Mouse (Mus musculus): ENCODE measurements around the gene Vmn1r166. TPM values are rescaled to one million over a fixed set of nuclear protein-coding genes. Genes with fewer than 3 reads are reported as not detected.
"Not testable (repeated sequence)": the region's sequence is repeated elsewhere in the genome, so short reads cannot be mapped to it uniquely, and the experiment has no call there.

The Vmn1r166 gene
- not detected in 2 replicates for polyA plus RNA-seq (2016; fragmentation: Nextera tagmentation; extraction: Ambion mirVana)

DNA sequence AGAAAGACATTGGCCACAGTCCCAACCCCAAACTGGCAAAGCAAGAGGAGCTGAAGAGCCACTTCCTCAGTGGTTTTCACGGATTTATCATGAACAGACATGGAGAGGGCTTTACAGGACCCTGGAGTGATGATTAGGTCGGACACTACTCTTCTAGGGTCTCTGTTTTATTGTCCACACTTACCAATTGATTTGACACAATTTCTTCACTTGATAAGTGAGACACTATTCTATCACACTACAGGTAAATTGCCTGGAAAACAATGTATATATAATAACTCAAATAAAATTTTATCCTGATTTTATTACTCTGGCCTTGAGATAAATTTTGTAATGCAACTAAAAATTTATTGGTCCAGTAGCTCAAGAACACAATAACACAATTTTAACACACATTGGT lies at the start of gene Vmn1r166:
Gene Vmn1r166, minus strand, starts transcription at position 101 of the 400 bp plus-strand sequence.
- not testable (repeated sequence) for H3K27me3 ChIP-seq (ENCODE audit: poor library complexity, severe bottlenecking); DNase-seq (ENCODE audit: extremely low spot score, low spot score); H3K36me3 ChIP-seq (replicated peaks); H3K4me1 ChIP-seq; H3K9me3 ChIP-seq; H3K27ac ChIP-seq; H3K4me3 ChIP-seq
- WGBS = no CpG with 5 or more reads among the region's 2 CpGs

DNA sequence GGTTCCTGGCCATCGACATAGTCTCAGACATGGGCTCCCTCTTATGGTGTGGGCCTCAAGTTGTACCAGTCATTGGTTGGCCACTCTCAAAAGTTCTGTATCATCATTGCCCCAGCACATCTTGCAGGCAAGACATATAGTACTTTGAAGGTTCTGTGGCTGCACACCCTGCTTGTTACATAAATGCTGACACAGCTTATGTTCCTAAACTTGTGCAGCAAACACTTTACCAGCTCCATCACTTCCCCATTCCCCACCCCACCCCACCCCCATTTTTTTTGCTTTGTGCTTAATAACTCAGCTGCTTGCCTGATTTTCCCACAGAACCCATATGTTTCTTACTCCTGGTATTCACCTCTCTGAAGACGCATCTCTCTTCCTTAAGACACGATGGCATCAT lies 49.4 kb upstream of the Vmn1r166 start, which contains the start of gene Nlrp4e:
Gene Nlrp4e, plus strand, starts transcription at position 301 of the 400 bp plus-strand sequence.
- whole genome bisulfite sequencing = 87% methylated on average over 3 of the region's 3 CpGs
- H3K9me3 ChIP-seq = peaks cover 37% of the 10 kb centered on the region
- not testable (repeated sequence) for H3K36me3 ChIP-seq (replicated peaks); H3K27me3 ChIP-seq (ENCODE audit: poor library complexity, severe bottlenecking); H3K27ac ChIP-seq; H3K4me3 ChIP-seq; DNase-seq (ENCODE audit: extremely low spot score, low spot score); H3K4me1 ChIP-seq

DNA sequence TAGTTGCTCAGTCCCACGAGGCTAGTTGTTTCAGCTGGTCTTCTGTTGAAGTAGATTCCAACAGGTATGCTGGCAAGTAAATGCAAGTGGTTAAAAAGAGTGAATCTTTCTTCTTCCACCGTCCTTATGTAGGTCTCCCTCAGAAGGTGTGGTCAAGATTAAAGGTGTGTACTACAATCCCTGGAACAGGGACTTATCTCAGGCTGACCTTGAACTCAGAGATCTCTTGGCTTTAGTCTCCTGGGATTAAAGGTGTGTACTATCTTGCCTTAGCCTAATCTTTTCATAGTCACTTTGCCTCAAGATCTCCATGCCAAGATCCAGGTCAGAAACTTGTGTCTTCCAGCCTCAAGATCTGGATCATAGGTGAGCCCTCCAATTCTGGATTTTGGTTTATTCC lies 27.3 kb upstream of the Vmn1r166 start, which contains the start of gene Gm6902:
Gene Gm6902, minus strand, starts transcription at position 101 of the 400 bp plus-strand sequence.
- H3K27ac ChIP-seq; H3K36me3 ChIP-seq (replicated peaks); H3K4me3 ChIP-seq; H3K4me1 ChIP-seq; H3K27me3 ChIP-seq (ENCODE audit: poor library complexity, severe bottlenecking); DNase-seq (ENCODE audit: extremely low spot score, low spot score); H3K9me3 ChIP-seq: not testable (repeated sequence)
- no CpG with 5 or more reads among the region's 2 CpGs for WGBS

DNA sequence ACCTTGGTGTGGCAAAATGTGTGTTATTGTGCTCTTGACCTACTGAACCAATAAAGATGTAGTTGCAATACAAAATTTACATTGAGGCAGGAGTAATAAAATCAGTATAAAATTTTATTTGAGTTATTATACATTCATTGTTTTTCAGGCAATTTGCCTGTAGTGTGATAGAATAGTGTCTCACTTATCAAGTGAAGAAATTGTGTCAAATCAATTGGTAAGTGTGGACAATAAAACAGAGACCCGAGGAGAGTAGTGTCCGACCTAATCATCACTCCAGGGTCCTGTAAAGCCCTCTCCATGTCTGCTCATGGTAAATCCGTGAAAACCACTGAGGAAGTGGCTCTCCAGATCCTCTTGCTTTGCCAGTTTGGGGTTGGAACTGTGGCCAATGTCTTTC lies 34.5 kb downstream of the Vmn1r166 start, which contains the start of gene Vmn1r165:
Gene Vmn1r165, plus strand, starts transcription at position 301 of the 400 bp plus-strand sequence.
- not testable (repeated sequence) for H3K4me3 ChIP-seq; H3K27ac ChIP-seq; H3K27me3 ChIP-seq (ENCODE audit: poor library complexity, severe bottlenecking); H3K36me3 ChIP-seq (replicated peaks); DNase-seq (ENCODE audit: extremely low spot score, low spot score); H3K9me3 ChIP-seq; H3K4me1 ChIP-seq
- WGBS = no CpG with 5 or more reads among the region's 3 CpGs

Other genes starting within 250 kb of the Vmn1r166 start
- gene Gm4216, start 231.8 kb downstream of the Vmn1r166 start, polyA plus RNA-seq (2016; fragmentation: Nextera tagmentation; extraction: Ambion mirVana) = not detected in 2 replicates
- not detected in 2 replicates for gene Vmn1r163, start 196.1 kb downstream of the Vmn1r166 start, polyA plus RNA-seq (2016; fragmentation: Nextera tagmentation; extraction: Ambion mirVana)
- gene Gm8720, start 184.2 kb downstream of the Vmn1r166 start, polyA plus RNA-seq (2016; fragmentation: Nextera tagmentation; extraction: Ambion mirVana) = not detected in 2 replicates
- not detected in 2 replicates for gene Gm10662, start 107.2 kb downstream of the Vmn1r166 start, polyA plus RNA-seq (2016; fragmentation: Nextera tagmentation; extraction: Ambion mirVana)
- not detected in 2 replicates for gene Vmn1r165, start 34.4 kb downstream of the Vmn1r166 start, polyA plus RNA-seq (2016; fragmentation: Nextera tagmentation; extraction: Ambion mirVana)
- gene Gm6902, start 27.2 kb upstream of the Vmn1r166 start, polyA plus RNA-seq (2016; fragmentation: Nextera tagmentation; extraction: Ambion mirVana) = not detected in 2 replicates
- not detected in 2 replicates for gene Nlrp4e, start 49.5 kb upstream of the Vmn1r166 start, polyA plus RNA-seq (2016; fragmentation: Nextera tagmentation; extraction: Ambion mirVana)
- gene Nlrp5, start 134.2 kb upstream of the Vmn1r166 start, polyA plus RNA-seq (2016; fragmentation: Nextera tagmentation; extraction: Ambion mirVana) = not detected in 2 replicates

Data from forebrain, embryonic 10.5 days (tissue).